Mouse (Mus musculus) forebrain, embryonic 14.5 days (tissue): ENCODE data around the gene Odf3. TPM values are rescaled to one million over a fixed set of nuclear protein-coding genes. Genes with fewer than 3 reads are reported as not detected.

Experiments used
- ATAC-seq: fragments of 200-750 bp; cut with Nextera tagmentation; 2 replicates; pipeline ENCODE4 v1.8.0; 2017; ENCODE audit warnings: mild to moderate bottlenecking, moderate library complexity
- DNase-seq: peaks from one replicate; pipeline ENCODE4 v3.0.0-alpha.2; 2015; ENCODE audit warnings: low spot score
- H3K27ac ChIP-seq: fragments of 300-500 bp; sonication (generic); 2 replicates; pipeline ENCODE4 v1.5.1; 2014; ENCODE audit warnings: low read depth, mild to moderate bottlenecking, control low read depth, low read length, moderate library complexity
- H3K27me3 ChIP-seq: fragments of 300-500 bp; sonication (generic); replicated peaks from 2 replicates; pipeline ENCODE4 v1.6.1; 2014; ENCODE audit warnings: low read length, control low read depth, mixed read lengths; ENCODE audit not compliant: control insufficient read depth, insufficient read depth
- H3K36me3 ChIP-seq: fragments of 300-500 bp; sonication (generic); 2 replicates; pipeline ENCODE4 v1.6.1; 2014; ENCODE audit warnings: low read length, control low read depth; ENCODE audit not compliant: control insufficient read depth, insufficient read depth
- H3K4me1 ChIP-seq: fragments of 300-500 bp; sonication (generic); 2 replicates; pipeline ENCODE4 v1.6.1; 2014; ENCODE audit warnings: antibody characterized with exemption, low read length, control low read depth; ENCODE audit not compliant: control insufficient read depth, insufficient read depth
- H3K4me2 ChIP-seq: fragments of 300-500 bp; sonication (generic); 2 replicates; pipeline ENCODE4 v1.6.1; 2014; ENCODE audit warnings: mild to moderate bottlenecking, control low read depth, low read length
- H3K4me3 ChIP-seq: fragments of 300-500 bp; sonication (generic); 2 replicates; pipeline ENCODE4 v1.5.1; 2014; ENCODE audit warnings: low read depth, low read length, control low read depth
- H3K9ac ChIP-seq: fragments of 300-500 bp; sonication (generic); 2 replicates; pipeline ENCODE4 v1.6.1; 2014; ENCODE audit warnings: mild to moderate bottlenecking, low read length, control low read depth, moderate library complexity
- H3K9me3 ChIP-seq: fragments of 300-500 bp; sonication (generic); replicated peaks from 2 replicates; pipeline ENCODE4 v1.6.1; 2016; ENCODE audit warnings: low read length, control low read depth, mixed read lengths; ENCODE audit not compliant: control insufficient read depth
- WGBS: fragments of 180-500 bp; shearing (Covaris S2); extraction: QIAGEN DNeasy Blood & Tissue Kit; methylation state at CpG from one replicate; pipeline ENCODE4 v1.1.7; 2014; 5-methylcytosine and 5-hydroxymethylcytosine counted together
- polyA plus RNA-seq: library from polyadenylated mRNA; unstranded; fragments of >200 nt; fragmentation: Nextera tagmentation; extraction: Ambion mirVana; gene quantifications from 2 replicates; pipeline ENCODE4 v1.2.1, GENCODE M21; 2014

Odf3 gene
- polyA plus RNA-seq, 1 experiment from 2014 or later = not detected

DNA sequence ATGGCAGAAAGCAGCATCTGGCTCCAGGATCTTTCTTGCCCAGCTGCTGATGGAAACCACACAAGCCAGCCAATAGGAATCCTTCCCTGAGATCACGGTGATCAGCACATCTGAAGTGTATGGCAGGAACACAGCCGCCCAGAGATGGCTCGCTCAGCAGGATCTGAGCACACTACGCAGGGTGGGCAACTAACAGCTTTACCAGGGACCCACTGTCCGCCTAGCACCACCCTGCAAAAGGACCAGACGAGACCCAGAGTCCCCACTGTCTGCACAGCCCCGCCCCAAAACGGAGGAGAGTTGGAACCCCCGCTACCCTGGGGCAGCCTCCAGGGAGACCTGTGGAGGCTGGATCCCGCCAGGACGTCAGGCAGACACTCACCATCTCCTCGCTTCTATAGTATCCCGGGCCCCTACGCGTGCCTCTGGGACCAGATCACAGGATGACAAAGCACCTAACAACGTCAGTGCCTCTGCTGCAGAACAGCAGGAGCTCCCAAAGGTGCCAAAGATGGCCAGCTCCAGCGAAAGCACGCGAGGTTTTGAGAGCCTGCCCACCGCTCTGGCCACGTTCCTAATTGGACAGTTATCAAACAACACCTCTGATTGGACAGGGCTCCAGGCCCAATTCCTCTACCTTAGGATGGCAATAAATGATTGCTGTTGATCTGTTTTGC lies 25.8 kb upstream of the Odf3 start, which contains the start of gene Zfp941:
Zfp941 (minus strand) TSS at position 526 of the 677 bp plus-strand sequence.
- peak within 1 kb of the TSS; percentile 48 for H3K4me3 ChIP-seq
- peak within 1 kb of the TSS; percentile 72 for H3K4me2 ChIP-seq
- peak; percentile 92 for ATAC-seq
- peak; percentile 87 for DNase-seq
- no peaks in the 10 kb centered on the region; the same call in 1 of the 2 replicates for H3K36me3 ChIP-seq
- H3K27ac ChIP-seq = peak within 1 kb of the TSS; percentile 80
- 1% methylated on average over 21 of the region's 21 CpGs for WGBS
- H3K4me1 ChIP-seq = no peaks in the 10 kb centered on the region
- no peaks in the 10 kb centered on the region; the same call in 1 of the 2 replicates for H3K27me3 ChIP-seq
- peak within 1 kb of the TSS; percentile 70 for H3K9ac ChIP-seq
- no peaks in the 10 kb centered on the region for H3K9me3 ChIP-seq

GRCm38 (mm10) chr7:140822731-140823130 lies 24.9 kb upstream of the Odf3 start:
- no peak overlapping the region for H3K4me3 ChIP-seq
- no peak overlapping the region for H3K27ac ChIP-seq
- no peaks in the 10 kb centered on the region for H3K9me3 ChIP-seq
- H3K4me2 ChIP-seq = no peak overlapping the region
- no peaks in the 10 kb centered on the region; the same call in 1 of the 2 replicates for H3K27me3 ChIP-seq
- DNase-seq = no peak
- H3K4me1 ChIP-seq = no peaks in the 10 kb centered on the region
- ATAC-seq = no peak
- H3K36me3 ChIP-seq = no peaks in the 10 kb centered on the region; the same call in 1 of the 2 replicates
- WGBS = 94% methylated on average over 4 of the region's 4 CpGs
- H3K9ac ChIP-seq = no peak overlapping the region

GRCm38 (mm10) chr7:140828171-140828881 lies 19.3 kb upstream of the Odf3 start:
- ATAC-seq = no peak
- DNase-seq = peak; percentile 66
- Histone ChIP-seq H3K9me3 (no peaks in the 10 kb centered on the region), H3K4me1 (no peaks in the 10 kb centered on the region), H3K36me3 (no peaks in the 10 kb centered on the region), H3K27ac (no peak overlapping the region), H3K4me2 (no peak overlapping the region), H3K9ac (no peak overlapping the region), H3K4me3 (no peak overlapping the region), H3K27me3 (no peaks in the 10 kb centered on the region; the same call in 1 of the 2 replicates)
- WGBS = 45% methylated on average over 8 of the region's 8 CpGs

GRCm38 (mm10) chr7:140831447-140831846 lies 16.2 kb upstream of the Odf3 start:
- no peak for ATAC-seq
- no peak overlapping the region for H3K4me2 ChIP-seq
- no peaks in the 10 kb centered on the region; the same call in 1 of the 2 replicates for H3K27me3 ChIP-seq
- H3K4me3 ChIP-seq = no peak overlapping the region
- no peak overlapping the region for H3K9ac ChIP-seq
- H3K27ac ChIP-seq = no peak overlapping the region
- H3K4me1 ChIP-seq = no peaks in the 10 kb centered on the region
- no peak for DNase-seq
- H3K36me3 ChIP-seq = no peaks in the 10 kb centered on the region
- WGBS = 80% methylated on average over 6 of the region's 6 CpGs
- H3K9me3 ChIP-seq = no peaks in the 10 kb centered on the region

GRCm38 (mm10) chr7:140833341-140833740 lies 14.3 kb upstream of the Odf3 start:
- no peaks in the 10 kb centered on the region for H3K9me3 ChIP-seq
- no peak for DNase-seq
- H3K4me1 ChIP-seq = no peaks in the 10 kb centered on the region
- H3K27me3 ChIP-seq = no peaks in the 10 kb centered on the region
- no peak overlapping the region for H3K4me2 ChIP-seq
- WGBS = 83% methylated on average over 4 of the region's 4 CpGs
- no peaks in the 10 kb centered on the region for H3K36me3 ChIP-seq
- H3K9ac ChIP-seq = no peak overlapping the region
- no peak overlapping the region for H3K4me3 ChIP-seq
- no peak overlapping the region for H3K27ac ChIP-seq
- ATAC-seq = no peak

- WGBS = 43% methylated on average over 20 of the region's 20 CpGs
- no peak for ATAC-seq
- Histone ChIP-seq H3K36me3 (no peaks in the 10 kb centered on the region), H3K4me1 (no peaks in the 10 kb centered on the region), H3K27ac (no peak within 1 kb of the TSS), H3K4me3 (no peak within 1 kb of the TSS), H3K4me2 (no peak within 1 kb of the TSS), H3K9me3 (no peaks in the 10 kb centered on the region), H3K27me3 (no peaks in the 10 kb centered on the region), H3K9ac (no peak within 1 kb of the TSS)
- DNase-seq = no peak
These were observed 12.4 kb upstream of the Odf3 start, which contains the start of gene Urah for GRCm38 (mm10) chr7:140834968-140835757. Gene Urah (plus strand): TSS chr7:140835018.

DNA sequence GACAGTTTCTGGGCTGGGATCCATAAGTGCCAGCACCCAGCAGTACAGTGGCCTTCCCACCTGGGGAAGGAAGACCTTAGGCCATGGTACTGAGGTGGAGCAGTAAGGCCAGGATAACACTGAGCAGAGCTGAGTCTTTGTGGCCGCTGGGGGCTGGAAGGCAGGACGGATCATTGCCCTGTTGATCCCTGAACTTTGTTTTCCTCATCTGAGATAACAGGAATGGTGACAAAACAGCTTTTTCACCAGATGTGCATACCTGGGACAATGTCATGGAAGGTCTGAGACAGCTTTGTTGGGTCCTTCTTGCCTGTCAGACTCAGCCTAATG lies 11.9 kb upstream of the Odf3 start:
- H3K27me3 ChIP-seq = 0 out of 2 replicates have a peak, but pooled peaks cover under 1% of the 10 kb centered on the region
- 82% methylated on average over 2 of the region's 2 CpGs for WGBS
- H3K4me2 ChIP-seq = no peak overlapping the region
- H3K9ac ChIP-seq = no peak overlapping the region
- no peak overlapping the region for H3K4me3 ChIP-seq
- H3K27ac ChIP-seq = no peak overlapping the region
- no peak for DNase-seq
- no peak for ATAC-seq
- no peaks in the 10 kb centered on the region for H3K36me3 ChIP-seq
- H3K9me3 ChIP-seq = no peaks in the 10 kb centered on the region
- no peaks in the 10 kb centered on the region for H3K4me1 ChIP-seq

DNA sequence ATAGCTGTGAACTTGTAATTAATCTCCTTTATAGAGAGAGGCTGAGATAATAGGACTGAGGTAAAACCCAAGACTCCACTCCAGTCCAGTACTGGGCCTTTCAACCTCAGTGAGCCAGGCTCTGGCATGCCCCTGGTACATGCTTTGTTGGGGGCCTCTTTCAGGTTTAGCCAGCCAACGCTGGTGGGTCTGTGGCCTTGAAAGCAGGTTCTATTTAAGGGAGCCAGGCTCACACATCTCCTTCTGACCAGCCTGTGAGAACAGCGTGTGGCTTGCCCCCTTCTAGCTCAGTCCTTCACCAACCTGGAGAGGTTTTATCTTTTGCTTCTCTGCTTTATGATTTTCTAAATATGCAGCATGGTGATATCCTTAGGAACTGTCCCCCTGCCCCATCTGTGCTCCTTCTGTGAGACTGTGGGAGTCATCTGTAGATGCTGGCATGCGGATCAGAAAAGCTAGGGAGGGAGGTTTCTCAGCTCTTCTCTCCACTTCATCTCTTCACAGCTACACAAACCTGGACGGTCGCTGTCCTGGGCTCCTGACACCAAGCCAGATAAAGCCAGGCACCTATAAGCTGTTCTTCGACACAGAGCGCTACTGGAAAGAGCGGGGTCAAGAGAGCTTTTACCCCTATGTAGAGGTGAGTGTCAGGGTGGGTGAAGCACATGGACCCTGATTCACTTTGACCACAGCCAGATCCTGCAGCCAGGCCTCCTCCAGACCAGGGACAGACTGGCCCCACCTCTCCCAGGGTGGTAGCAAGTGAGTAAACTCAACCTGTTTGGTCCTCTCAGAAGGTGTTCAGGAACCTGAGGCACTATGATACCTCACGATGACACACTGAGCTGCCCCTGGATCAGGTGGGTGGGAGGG lies 11.1 kb upstream of the Odf3 start:
- Histone ChIP-seq H3K9me3 (no peaks in the 10 kb centered on the region), H3K4me2 (no peak overlapping the region), H3K36me3 (no peaks in the 10 kb centered on the region), H3K27me3 (0 out of 2 replicates have a peak, but pooled peaks cover 4% of the 10 kb centered on the region), H3K4me1 (no peaks in the 10 kb centered on the region), H3K9ac (no peak overlapping the region), H3K27ac (no peak overlapping the region), H3K4me3 (no peak overlapping the region)
- WGBS = 76% methylated on average over 9 of the region's 9 CpGs
- DNase-seq (no peak), ATAC-seq (no peak)
